Mouse (Mus musculus): ENCODE data around the gene AC161166.1. TPM values are rescaled to one million over a fixed set of nuclear protein-coding genes. Genes with fewer than 3 reads are reported as not detected.
"Not testable (repeated sequence)": the region's sequence is repeated elsewhere in the genome, so short reads cannot be mapped to it uniquely, and the experiment has no call there.

The AC161166.1 gene
- polyA plus RNA-seq, 1 experiment from 2014 or later, result not detected

DNA sequence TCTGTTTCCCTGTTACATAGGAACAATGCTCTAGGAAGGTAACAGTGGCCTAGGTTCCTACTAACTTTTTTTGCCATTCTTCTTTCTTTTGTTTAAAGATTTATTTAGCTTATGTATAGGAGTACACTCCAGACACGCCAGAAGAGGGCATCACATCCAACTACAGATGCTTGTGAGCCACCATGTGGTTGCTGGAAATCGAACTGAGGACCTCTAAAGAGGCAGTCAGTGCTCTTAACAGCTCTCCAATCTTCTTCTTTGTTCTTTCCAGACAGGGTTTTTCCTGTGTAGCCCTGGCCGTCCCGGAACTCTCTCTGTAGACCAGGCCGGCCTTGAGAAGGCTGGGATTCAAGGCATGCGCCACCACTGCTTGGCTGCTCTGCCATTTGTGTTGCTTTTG lies 12.7 kb upstream of the AC161166.1 start:
- H3K36me3 ChIP-seq, result no peaks in the 10 kb centered on the region
- H3K9ac ChIP-seq, result no peak overlapping the region
- WGBS (ENCODE audit: insufficient replicate concordance), result 69% methylated on average over 6 of the region's 6 CpGs
- DNase-seq (no peak), ATAC-seq (ENCODE audit: low read depth) (no peak)
- no peak overlapping the region for H3K4me2 ChIP-seq
- no peak overlapping the region for H3K27ac ChIP-seq
- no peaks in the 10 kb centered on the region for H3K9me3 ChIP-seq (replicated peaks)
- H3K27me3 ChIP-seq, result 0 out of 2 replicates have a peak, but pooled peaks cover 8% of the 10 kb centered on the region
- H3K4me1 ChIP-seq (replicated peaks), result peaks cover 12% of the 10 kb centered on the region
- no peak overlapping the region for H3K4me3 ChIP-seq (replicated peaks)

DNA sequence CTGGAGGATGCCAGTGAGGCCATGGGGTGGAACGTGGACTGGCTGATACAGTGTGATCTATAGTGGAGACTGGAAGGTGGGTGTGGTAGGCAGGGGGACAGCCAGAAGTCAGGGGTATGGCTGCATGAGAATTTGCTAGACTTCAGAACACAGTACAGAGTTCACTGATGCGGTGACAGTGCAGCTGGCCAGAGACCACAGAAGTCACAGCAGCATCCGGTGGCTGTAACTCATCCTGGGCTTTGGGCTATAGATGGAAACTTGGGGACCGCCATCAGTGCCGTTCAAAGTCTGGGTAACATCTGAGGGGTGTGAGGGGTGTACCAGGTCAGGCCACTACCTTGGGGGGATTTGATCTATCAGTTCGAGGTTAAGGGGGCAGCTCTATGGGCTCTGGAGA lies 11.5 kb upstream of the AC161166.1 start:
- H3K4me1 ChIP-seq (replicated peaks), result no peaks in the 10 kb centered on the region
- DNase-seq, result no peak
- H3K27ac ChIP-seq, result no peak overlapping the region
- 59% methylated on average over 6 of the region's 6 CpGs for WGBS (ENCODE audit: insufficient replicate concordance)
- H3K4me3 ChIP-seq (replicated peaks), result no peak overlapping the region
- H3K4me2 ChIP-seq, result no peak overlapping the region
- no peak for ATAC-seq (ENCODE audit: low read depth)
- H3K9me3 ChIP-seq (replicated peaks), result no peaks in the 10 kb centered on the region
- no peak overlapping the region for H3K9ac ChIP-seq
- H3K27me3 ChIP-seq, result 0 out of 2 replicates have a peak, but pooled peaks cover 8% of the 10 kb centered on the region
- no peaks in the 10 kb centered on the region for H3K36me3 ChIP-seq

GRCm38 (mm10) chr7:24522805-24523204 lies 10.6 kb upstream of the AC161166.1 start:
- no peak overlapping the region for H3K4me3 ChIP-seq (replicated peaks)
- no peak overlapping the region for H3K27ac ChIP-seq
- H3K27me3 ChIP-seq, result 0 out of 2 replicates have a peak, but pooled peaks cover 8% of the 10 kb centered on the region
- no peak overlapping the region for H3K4me2 ChIP-seq
- no peaks in the 10 kb centered on the region for H3K4me1 ChIP-seq (replicated peaks)
- WGBS (ENCODE audit: insufficient replicate concordance), result 45% methylated on average over 5 of the region's 5 CpGs
- H3K9ac ChIP-seq, result no peak overlapping the region
- ATAC-seq (ENCODE audit: low read depth), result no peak
- no peak for DNase-seq
- H3K36me3 ChIP-seq, result no peaks in the 10 kb centered on the region
- H3K9me3 ChIP-seq (replicated peaks), result no peaks in the 10 kb centered on the region

- not testable (repeated sequence) for H3K27ac ChIP-seq, H3K4me2 ChIP-seq
- 74% methylated on average over 10 of the region's 10 CpGs for WGBS (ENCODE audit: insufficient replicate concordance)
These were observed 7.8 kb upstream of the AC161166.1 start for GRCm38 (mm10) chr7:24520054-24520453.

GRCm38 (mm10) chr7:24519130-24519529 lies 6.9 kb upstream of the AC161166.1 start:
- Histone ChIP-seq H3K4me2 (no peak overlapping the region), H3K9ac (no peak overlapping the region), H3K4me3 (replicated peaks) (no peak overlapping the region), H3K36me3 (0 out of 2 replicates have a peak, but pooled peaks cover 2% of the 10 kb centered on the region), H3K9me3 (replicated peaks) (no peaks in the 10 kb centered on the region), H3K4me1 (replicated peaks) (no peaks in the 10 kb centered on the region), H3K27me3 (0 out of 2 replicates have a peak, but pooled peaks cover 6% of the 10 kb centered on the region), H3K27ac (no peak overlapping the region)
- DNase-seq (no peak), ATAC-seq (ENCODE audit: low read depth) (no peak)
- WGBS (ENCODE audit: insufficient replicate concordance), result 58% methylated on average over 3 of the region's 3 CpGs

More at GRCm38 (mm10) chr7:24520054-24520453, 7.8 kb upstream of the AC161166.1 start:
- not testable (repeated sequence) for H3K4me3 ChIP-seq (replicated peaks); H3K36me3 ChIP-seq; ATAC-seq (ENCODE audit: low read depth); DNase-seq; H3K9me3 ChIP-seq (replicated peaks); H3K4me1 ChIP-seq (replicated peaks); H3K9ac ChIP-seq; H3K27me3 ChIP-seq

- Histone ChIP-seq H3K36me3 (0 out of 2 replicates have a peak, but pooled peaks cover 2% of the 10 kb centered on the region), H3K27ac (no peak overlapping the region), H3K4me3 (replicated peaks) (no peak overlapping the region), H3K27me3 (no peaks in the 10 kb centered on the region), H3K4me2 (no peak overlapping the region), H3K9me3 (replicated peaks) (no peaks in the 10 kb centered on the region), H3K9ac (no peak overlapping the region), H3K4me1 (replicated peaks) (no peaks in the 10 kb centered on the region)
- DNase-seq (no peak), ATAC-seq (ENCODE audit: low read depth) (no peak)
- WGBS (ENCODE audit: insufficient replicate concordance), result 58% methylated on average over 6 of the region's 6 CpGs
These were observed 5.4 kb upstream of the AC161166.1 start for GRCm38 (mm10) chr7:24517654-24518053.

DNA sequence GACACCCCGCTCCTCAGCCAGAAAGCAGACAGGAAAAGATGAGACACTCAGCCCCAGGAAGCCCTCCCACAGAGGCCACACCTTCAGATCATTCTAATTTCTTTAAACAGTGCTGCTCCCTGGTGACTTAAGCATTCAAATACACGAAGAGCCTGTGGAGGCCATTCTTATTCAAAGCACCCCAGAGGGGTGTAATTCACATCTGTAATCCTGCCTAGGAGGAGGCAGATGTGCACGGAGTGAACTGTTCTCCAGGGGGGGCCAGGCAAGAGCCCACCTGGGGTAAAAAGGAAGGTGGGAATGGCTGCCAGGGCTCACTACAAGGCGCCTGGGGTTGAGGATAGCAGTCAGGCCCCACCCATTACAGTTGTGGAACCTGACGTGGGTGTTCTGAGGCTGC lies 4.8 kb upstream of the AC161166.1 start:
- no peak overlapping the region for H3K27ac ChIP-seq
- H3K9ac ChIP-seq, result no peak overlapping the region
- WGBS (ENCODE audit: insufficient replicate concordance), result 63% methylated on average over 5 of the region's 5 CpGs
- 0 out of 2 replicates have a peak, but pooled peaks cover 2% of the 10 kb centered on the region for H3K36me3 ChIP-seq
- no peak for DNase-seq
- H3K27me3 ChIP-seq, result no peaks in the 10 kb centered on the region
- H3K4me2 ChIP-seq, result no peak overlapping the region
- H3K9me3 ChIP-seq (replicated peaks), result no peaks in the 10 kb centered on the region
- H3K4me1 ChIP-seq (replicated peaks), result no peaks in the 10 kb centered on the region
- no peak for ATAC-seq (ENCODE audit: low read depth)
- no peak overlapping the region for H3K4me3 ChIP-seq (replicated peaks)

DNA sequence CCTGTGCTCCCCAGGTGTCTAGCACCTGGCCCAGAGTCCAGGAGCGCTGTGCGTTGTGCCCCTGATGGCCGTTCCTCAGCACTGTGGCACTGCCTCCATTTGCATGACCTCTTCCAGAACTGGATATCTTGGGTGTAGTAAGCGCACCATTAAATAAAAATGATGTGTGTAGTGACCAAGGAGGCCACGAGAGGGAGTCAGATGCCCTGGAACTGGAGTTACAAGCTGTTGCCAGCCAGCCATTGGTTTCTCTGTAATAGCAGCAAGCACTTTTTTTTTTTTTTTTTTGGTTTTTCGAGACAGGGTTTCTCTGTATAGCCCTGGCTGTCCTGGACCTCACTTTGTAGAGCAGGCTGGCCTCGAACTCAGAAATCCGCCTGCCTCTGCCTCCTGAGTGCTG lies 4.1 kb upstream of the AC161166.1 start:
- not testable (repeated sequence) for H3K36me3 ChIP-seq; H3K27me3 ChIP-seq; H3K4me2 ChIP-seq; DNase-seq; H3K4me3 ChIP-seq (replicated peaks); H3K4me1 ChIP-seq (replicated peaks); H3K27ac ChIP-seq; H3K9me3 ChIP-seq (replicated peaks); H3K9ac ChIP-seq; ATAC-seq (ENCODE audit: low read depth)
- WGBS (ENCODE audit: insufficient replicate concordance), result 69% methylated on average over 8 of the region's 8 CpGs

DNA sequence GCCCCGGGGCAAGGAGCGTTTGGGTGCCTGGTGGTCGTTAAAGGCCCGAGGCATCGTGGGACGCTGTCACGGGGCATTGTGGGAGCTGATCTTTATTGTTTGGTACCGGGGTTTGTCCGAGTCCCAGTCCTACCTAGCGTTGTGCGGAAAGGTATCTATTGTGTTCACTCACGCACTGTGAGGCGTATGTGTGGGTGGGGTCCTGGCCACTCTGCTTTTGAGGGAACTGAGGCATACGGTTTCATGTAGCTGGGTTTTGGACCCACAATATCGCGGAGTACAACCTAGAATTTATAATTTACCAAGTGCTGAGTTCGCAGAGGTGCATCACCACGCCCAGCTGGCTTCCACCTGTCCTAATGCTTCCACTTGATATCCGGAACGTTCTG lies 4.5 kb downstream of the AC161166.1 start:
- Histone ChIP-seq H3K4me2 (peak overlapping the region; percentile 95), H3K4me3 (replicated peaks) (peak overlapping the region; percentile 77), H3K4me1 (replicated peaks) (peaks cover 49% of the 10 kb centered on the region), H3K27me3 (peaks cover 34% of the 10 kb centered on the region), H3K27ac (peak overlapping the region; percentile 81), H3K9ac (peak overlapping the region; percentile 90), H3K9me3 (replicated peaks) (no peaks in the 10 kb centered on the region), H3K36me3 (no peaks in the 10 kb centered on the region)
- no peak for DNase-seq
- ATAC-seq (ENCODE audit: low read depth), result peak; percentile 26
- WGBS (ENCODE audit: insufficient replicate concordance), result 2% methylated on average over 20 of the region's 20 CpGs

- H3K4me2 ChIP-seq, result peak within 1 kb of the TSS; percentile 95
- peak; percentile 67 for DNase-seq
- H3K4me3 ChIP-seq (replicated peaks), result peak within 1 kb of the TSS; percentile 77
- no peaks in the 10 kb centered on the region for H3K9me3 ChIP-seq (replicated peaks)
- H3K27ac ChIP-seq, result peak within 1 kb of the TSS; percentile 81
- ATAC-seq (ENCODE audit: low read depth), result peak; percentile 82
- H3K27me3 ChIP-seq, result peaks cover 40% of the 10 kb centered on the region
- peaks cover 49% of the 10 kb centered on the region for H3K4me1 ChIP-seq (replicated peaks)
- peak within 1 kb of the TSS; percentile 90 for H3K9ac ChIP-seq
- WGBS (ENCODE audit: insufficient replicate concordance), result under 1% methylated on average over 84 of the region's 84 CpGs
- H3K36me3 ChIP-seq, result no peaks in the 10 kb centered on the region
These were observed 5.2 kb downstream of the AC161166.1 start, which contains the start of gene Zfp428 for GRCm38 (mm10) chr7:24506838-24507725. Gene Zfp428 (plus strand): TSS chr7:24507006.

GRCm38 (mm10) chr7:24506476-24506837 lies 5.8 kb downstream of the AC161166.1 start:
- Histone ChIP-seq H3K4me2 (peak overlapping the region; percentile 95), H3K36me3 (no peaks in the 10 kb centered on the region), H3K4me3 (replicated peaks) (peak overlapping the region; percentile 77), H3K9me3 (replicated peaks) (no peaks in the 10 kb centered on the region), H3K9ac (peak overlapping the region; percentile 90), H3K4me1 (replicated peaks) (peaks cover 49% of the 10 kb centered on the region), H3K27me3 (peaks cover 46% of the 10 kb centered on the region), H3K27ac (peak overlapping the region; percentile 81; the same call in 1 of the 2 replicates)
- DNase-seq (no peak), ATAC-seq (ENCODE audit: low read depth) (no peak)
- WGBS (ENCODE audit: insufficient replicate concordance), result 5% methylated on average over 12 of the region's 12 CpGs
